Mouse (Mus musculus) myocyte (in vitro differentiated cells): ENCODE measurements at regions not wholly inside any gene's neighbourhood (a gene's known extent, or its start where the extent isn't known, plus 50 kb on each side); places are given as distances from the start of the nearest gene placed in this dataset.

Experiments used
- H3K27me3 ChIP-seq: one replicate; pipeline ENCODE4 v1.6.1; 2011; ENCODE audit not compliant: control insufficient read depth, insufficient read depth, insufficient read length
- H3K36me3 ChIP-seq: one replicate; pipeline ENCODE4 v1.6.1; 2011; ENCODE audit not compliant: control insufficient read depth, insufficient read depth
- H3K4me2 ChIP-seq: one replicate; pipeline ENCODE4 v1.6.1; 2011; ENCODE audit warnings: low read depth, control low read depth
- H3K4me3 ChIP-seq: one replicate; pipeline ENCODE4 v1.5.1; 2011; ENCODE audit warnings: mild to moderate bottlenecking, control low read depth, moderate library complexity
- H3K79me2 ChIP-seq: one replicate; pipeline ENCODE4 v1.6.1; 2011; ENCODE audit not compliant: control insufficient read depth, insufficient read depth
- H3ac ChIP-seq: one replicate; pipeline ENCODE4 v1.6.1; 2011; ENCODE audit not compliant: control insufficient read depth, insufficient read length
- CEBPB ChIP-seq: IDR thresholded peaks from 2 replicates; pipeline ENCODE4 v1.6.1; 2011; ENCODE audit warnings: mild to moderate bottlenecking, moderate library complexity; ENCODE audit not compliant: poor library complexity, insufficient read depth, severe bottlenecking
- E2F4 ChIP-seq: IDR thresholded peaks from one replicate; pipeline ENCODE4 v1.6.1; 2011; ENCODE audit warnings: mild to moderate bottlenecking, control low read depth, moderate library complexity; ENCODE audit not compliant: insufficient read depth
- MAX ChIP-seq: IDR thresholded peaks from one replicate; pipeline ENCODE4 v1.6.1; 2011; ENCODE audit warnings: low read depth, mild to moderate bottlenecking, control low read depth
- MYOD1 ChIP-seq, 3 experiments: IDR thresholded peaks; one replicate each; pipeline ENCODE4 v1.6.1; 2011; ENCODE audit warnings: control low read depth in 2 of 3, low read depth in 2 of 3, mild to moderate bottlenecking in 2 of 3, moderate library complexity in 1 of 3; ENCODE audit not compliant: insufficient read length in 2 of 3, control insufficient read depth in 1 of 3
- MYOG ChIP-seq, 3 experiments: IDR thresholded peaks; one replicate each; pipeline ENCODE4 v1.6.1; 2011; ENCODE audit warnings: control low read depth in 2 of 3, low read depth in 2 of 3, mild to moderate bottlenecking in 2 of 3; ENCODE audit not compliant: insufficient read length in 2 of 3, control insufficient read depth in 1 of 3, insufficient read depth in 1 of 3
- POLR2A ChIP-seq: IDR thresholded peaks from one replicate; pipeline ENCODE4 v1.6.1; 2011; ENCODE audit warnings: low read depth, mild to moderate bottlenecking, control low read depth, moderate library complexity; ENCODE audit not compliant: insufficient read length
- POLR2AphosphoS2 ChIP-seq: IDR thresholded peaks from one replicate; pipeline ENCODE4 v1.6.1; 2011; ENCODE audit warnings: low read depth, control low read depth; ENCODE audit not compliant: insufficient read length
- REST ChIP-seq: IDR thresholded peaks from one replicate; pipeline ENCODE4 v1.6.1; 2011; ENCODE audit warnings: mild to moderate bottlenecking, control low read depth, moderate library complexity; ENCODE audit not compliant: insufficient read depth, insufficient read length
- SRF ChIP-seq: IDR thresholded peaks from one replicate; pipeline ENCODE4 v1.6.1; 2011; ENCODE audit warnings: low read depth; ENCODE audit not compliant: control insufficient read depth, insufficient read length
- TCF12 ChIP-seq: IDR thresholded peaks from one replicate; pipeline ENCODE4 v1.6.1; 2011; ENCODE audit warnings: mild to moderate bottlenecking, control low read depth; ENCODE audit not compliant: poor library complexity, insufficient read depth, severe bottlenecking
- TCF3 ChIP-seq: IDR thresholded peaks from one replicate; pipeline ENCODE4 v1.6.1; 2011; ENCODE audit warnings: low read depth, control low read depth; ENCODE audit not compliant: insufficient read length
- USF1 ChIP-seq: IDR thresholded peaks from one replicate; pipeline ENCODE4 v1.6.1; 2011; ENCODE audit warnings: low read depth, mild to moderate bottlenecking, control low read depth, moderate library complexity

DNA sequence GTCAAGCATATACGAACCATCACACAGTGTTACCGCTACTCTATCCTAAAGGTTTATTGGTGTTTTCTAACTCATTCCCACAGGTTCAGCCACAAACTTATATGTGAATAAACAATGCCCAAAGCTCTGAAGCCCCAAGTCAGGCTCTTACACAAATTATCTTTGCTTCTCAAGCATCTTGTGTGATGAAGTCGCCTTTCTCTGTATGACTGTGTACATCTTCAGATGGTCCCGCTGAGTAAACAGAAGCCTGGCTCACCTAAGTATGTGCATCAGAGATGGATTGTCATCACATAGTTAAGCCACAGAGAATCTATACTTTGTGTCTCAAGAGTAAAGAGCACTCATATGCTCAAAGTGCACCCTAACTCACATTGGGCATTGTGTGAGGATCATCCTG lies 462.3 kb upstream of the Adamts16 start:
- TF ChIP-seq CEBPB, result no peak
- no peak for TF ChIP-seq MAX
- TF ChIP-seq MYOG (IDR thresholded peaks at IDR 0.05; ENCODE audit: control insufficient read depth in 1 of 3, insufficient read depth in 1 of 3, insufficient read length in 2 of 3, low read depth in 2 of 3), result no peak
- TF ChIP-seq REST, result no peak
- TF ChIP-seq SRF, result no peak
- no peak for TF ChIP-seq TCF3
- no peak for TF ChIP-seq POLR2A
- no peak for TF ChIP-seq USF1
- TF ChIP-seq E2F4, result no peak
- TF ChIP-seq POLR2AphosphoS2, result no peak
- TF ChIP-seq MYOD1 (IDR thresholded peaks at IDR 0.05; ENCODE audit: control insufficient read depth in 1 of 3, insufficient read length in 2 of 3, low read depth in 2 of 3), result no peak
- TF ChIP-seq TCF12, result no peak
- Histone ChIP-seq H3K36me3 (no peaks in the 10 kb centered on the region), H3K79me2 (no peaks in the 10 kb centered on the region), H3K4me2 (no peak overlapping the region), H3K4me3 (no peak overlapping the region), H3K27me3 (no peaks in the 10 kb centered on the region), H3ac (no peak overlapping the region)

DNA sequence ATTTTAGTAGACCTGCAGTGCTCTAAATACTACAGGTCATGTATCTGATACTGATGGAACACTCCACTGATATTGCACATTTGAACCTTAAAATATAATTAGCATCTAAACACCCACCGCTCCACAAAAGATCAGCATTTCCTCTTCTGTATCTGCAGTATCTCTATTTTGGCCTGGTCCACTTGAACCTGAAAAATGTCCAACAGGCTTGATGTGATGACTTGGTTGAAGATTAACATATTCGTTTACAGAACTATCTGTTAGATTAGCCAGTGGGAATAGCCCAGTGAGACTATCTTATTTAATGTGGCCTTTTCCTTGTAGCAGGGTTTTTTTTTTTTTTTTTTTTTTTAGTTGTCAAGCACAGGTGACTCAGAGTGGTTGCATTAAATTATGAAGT lies 434.4 kb upstream of the Adamts16 start:
- Histone ChIP-seq H3K4me3 (no peak overlapping the region), H3K36me3 (no peaks in the 10 kb centered on the region), H3K79me2 (no peaks in the 10 kb centered on the region), H3ac (no peak overlapping the region), H3K4me2 (no peak overlapping the region), H3K27me3 (no peaks in the 10 kb centered on the region)
- no peak for TF ChIP-seq SRF
- TF ChIP-seq TCF3, result no peak
- no peak for TF ChIP-seq MAX
- no peak for TF ChIP-seq POLR2AphosphoS2
- TF ChIP-seq CEBPB, result no peak
- no peak for TF ChIP-seq E2F4
- no peak for TF ChIP-seq REST
- TF ChIP-seq MYOD1 (IDR thresholded peaks at IDR 0.05; ENCODE audit: control insufficient read depth in 1 of 3, insufficient read length in 2 of 3, low read depth in 2 of 3), result no peak
- no peak for TF ChIP-seq POLR2A
- no peak for TF ChIP-seq MYOG (IDR thresholded peaks at IDR 0.05; ENCODE audit: control insufficient read depth in 1 of 3, insufficient read depth in 1 of 3, insufficient read length in 2 of 3, low read depth in 2 of 3)

- H3K27me3 ChIP-seq, result no peaks in the 10 kb centered on the region
- H3K4me3 ChIP-seq, result no peak overlapping the region
- no peak overlapping the region for H3K4me2 ChIP-seq
- no peaks in the 10 kb centered on the region for H3K36me3 ChIP-seq
- H3K79me2 ChIP-seq, result no peaks in the 10 kb centered on the region
- TF ChIP-seq MYOG (IDR thresholded peaks at IDR 0.05; ENCODE audit: control insufficient read depth in 1 of 3, insufficient read depth in 1 of 3, insufficient read length in 2 of 3, low read depth in 2 of 3) (no peak), E2F4 (no peak), POLR2A (no peak), REST (no peak), POLR2AphosphoS2 (no peak), MAX (no peak), MYOD1 (IDR thresholded peaks at IDR 0.05; ENCODE audit: control insufficient read depth in 1 of 3, insufficient read length in 2 of 3, low read depth in 2 of 3) (no peak), TCF3 (no peak), TCF12 (no peak), USF1 (no peak), SRF (no peak), CEBPB (no peak)
- H3ac ChIP-seq, result no peak overlapping the region
Measured at GRCm38 (mm10) chr13:71274139-71274538, 432.5 kb upstream of the Adamts16 start.

GRCm38 (mm10) chr13:71273485-71273884 lies 431.9 kb upstream of the Adamts16 start:
- no peak overlapping the region for H3ac ChIP-seq
- no peaks in the 10 kb centered on the region for H3K27me3 ChIP-seq
- H3K4me3 ChIP-seq, result no peak overlapping the region
- H3K79me2 ChIP-seq, result no peaks in the 10 kb centered on the region
- TF ChIP-seq REST (no peak), USF1 (no peak), TCF3 (no peak), E2F4 (no peak), TCF12 (no peak), POLR2AphosphoS2 (no peak), SRF (no peak), POLR2A (no peak), CEBPB (no peak), MAX (no peak), MYOD1 (IDR thresholded peaks at IDR 0.05; ENCODE audit: control insufficient read depth in 1 of 3, insufficient read length in 2 of 3, low read depth in 2 of 3) (no peak), MYOG (IDR thresholded peaks at IDR 0.05; ENCODE audit: control insufficient read depth in 1 of 3, insufficient read depth in 1 of 3, insufficient read length in 2 of 3, low read depth in 2 of 3) (no peak)
- no peak overlapping the region for H3K4me2 ChIP-seq
- H3K36me3 ChIP-seq, result no peaks in the 10 kb centered on the region
